Mouse (Mus musculus): ENCODE results near the gene Csnk1g1. TPM values are rescaled to one million over a fixed set of nuclear protein-coding genes. Genes with fewer than 3 reads are reported as not detected.

Csnk1g1 gene
- 19.3 TPM in 2 replicates for polyA plus RNA-seq (2012; rRNA removed)

DNA sequence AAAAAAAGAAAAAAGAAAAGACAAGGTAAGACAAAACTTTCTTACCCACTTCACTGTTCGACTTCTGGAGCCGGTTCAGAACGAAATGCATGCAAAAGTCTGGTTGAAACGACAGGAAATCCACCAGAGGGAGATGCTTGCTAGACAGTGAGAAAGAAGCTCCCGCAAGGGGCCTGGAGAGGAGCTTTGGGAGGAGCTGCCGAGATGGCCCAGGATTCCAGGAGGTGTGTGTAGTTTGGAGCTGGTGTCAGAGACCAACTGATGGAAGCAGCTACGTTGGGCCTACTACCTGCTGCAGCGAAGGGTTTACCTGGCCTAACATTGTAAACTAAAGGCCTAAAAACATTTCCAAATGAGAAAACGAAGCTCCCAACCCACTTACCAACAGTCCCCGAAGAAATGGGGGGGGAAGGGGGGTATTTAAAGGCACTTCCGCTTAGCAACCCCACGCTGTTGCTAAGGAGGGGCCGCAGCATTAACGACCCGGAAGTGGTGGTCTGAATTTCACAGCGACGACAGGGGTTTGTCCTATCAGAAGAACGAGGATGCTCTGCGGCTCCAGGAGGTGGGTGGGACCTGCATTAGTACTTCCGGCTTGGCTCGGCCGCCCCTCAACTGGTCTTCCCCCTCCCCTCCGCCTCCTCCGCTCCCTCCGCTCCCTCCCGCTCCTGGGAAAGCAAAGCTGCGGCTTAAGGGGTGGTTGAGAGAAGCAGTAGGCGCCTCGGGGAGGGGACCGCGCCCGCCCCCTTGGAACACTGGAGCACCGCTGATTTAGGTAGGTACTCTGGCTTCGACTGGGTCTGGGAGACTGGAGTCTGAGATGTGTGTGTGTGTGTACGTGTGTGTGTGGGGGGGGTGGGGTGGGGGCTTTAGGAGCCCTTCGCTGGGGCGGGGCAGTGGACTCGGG is at the start of gene Csnk1g1, which contains the start of gene Trip4:
TSS of gene Csnk1g1 (plus strand) at position 531 of the 907 bp plus-strand sequence.
TSS of gene Trip4 (minus strand) at position 401 of the 907 bp plus-strand sequence.

DNA sequence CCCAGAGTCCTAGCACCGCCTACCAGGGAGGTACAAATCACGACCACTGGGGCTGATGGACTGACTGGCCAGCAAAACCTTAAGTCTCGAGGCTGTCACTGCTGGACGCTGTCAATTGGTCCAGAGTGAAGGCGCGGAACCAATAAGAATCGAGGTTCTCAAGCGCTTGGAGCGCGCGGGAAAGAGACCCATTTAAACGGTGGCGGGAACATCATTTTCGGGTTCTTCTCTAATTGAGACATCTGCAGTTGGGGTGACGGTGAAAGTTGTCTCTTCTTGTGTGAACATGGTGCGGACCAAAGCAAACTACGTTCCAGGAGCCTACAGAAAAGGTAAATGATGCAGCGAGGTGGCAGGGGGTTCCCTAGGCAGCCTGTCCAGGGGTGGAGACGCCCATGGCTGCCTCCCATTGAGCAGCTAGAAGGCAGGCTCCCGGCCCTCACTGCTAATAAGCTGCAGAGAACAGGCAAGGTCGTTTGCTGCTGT is 18.5 kb upstream of the Csnk1g1 start, which contains the start of gene Pclaf:
TSS of gene Pclaf (plus strand) at position 95 of the 486 bp plus-strand sequence.

DNA sequence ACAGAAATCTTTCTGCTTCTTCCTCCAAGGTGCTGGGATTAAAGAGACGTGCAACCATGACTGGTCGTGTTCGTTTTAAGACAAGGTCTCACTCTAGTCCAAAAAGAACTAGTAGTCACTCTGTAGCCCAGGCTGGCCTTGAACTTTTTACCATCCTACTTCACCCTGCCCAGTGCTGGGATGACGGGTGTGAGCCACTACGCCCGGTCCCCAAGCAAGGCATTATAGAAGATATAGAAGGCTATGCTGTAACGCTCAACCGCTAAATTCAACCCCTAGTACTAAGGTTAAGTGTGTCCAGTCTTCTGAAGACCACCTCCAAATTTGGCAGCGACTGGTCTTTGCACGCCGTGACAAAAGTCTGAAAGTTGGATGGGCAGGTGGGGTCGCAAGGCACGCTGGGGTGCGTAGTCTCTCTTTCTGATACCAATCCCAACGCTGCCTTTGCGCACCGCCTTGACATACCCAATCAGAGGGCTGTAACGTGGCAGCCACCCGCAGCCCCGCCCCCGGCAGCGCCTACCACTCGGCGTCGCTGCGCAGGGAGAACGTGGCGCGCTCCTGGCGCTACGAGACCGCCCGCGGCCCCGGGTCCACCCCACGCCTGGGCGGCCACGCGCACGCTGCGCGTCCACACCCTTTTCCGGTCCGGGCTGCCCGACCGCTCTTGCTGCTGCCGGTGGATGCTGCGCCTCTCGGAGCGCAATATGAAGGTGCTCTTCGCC is 151.0 kb downstream of the Csnk1g1 start, which contains the start of gene Ppib:
TSS of gene Ppib (plus strand) at position 640 of the 725 bp plus-strand sequence.

DNA sequence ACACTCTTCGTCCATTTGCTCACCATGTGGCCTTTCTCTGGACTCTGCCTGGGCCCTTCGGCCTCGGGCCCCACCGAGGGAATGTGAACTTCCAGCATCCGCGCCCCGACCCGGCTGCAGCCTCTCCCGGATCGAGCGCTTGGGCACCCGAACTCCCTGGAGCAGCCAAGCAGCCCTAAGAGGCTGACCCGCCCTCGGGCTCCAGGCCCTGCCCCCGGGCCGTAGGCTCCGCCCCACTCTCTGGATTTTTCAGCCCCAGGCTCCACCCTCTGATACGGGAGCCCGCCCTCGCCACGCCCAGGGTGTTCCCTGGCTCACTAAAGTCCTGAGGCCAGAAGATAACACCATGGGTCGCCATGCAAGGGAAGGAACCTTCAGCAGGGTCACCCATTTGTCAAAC is 160.9 kb downstream of the Csnk1g1 start, which contains the start of gene Snx22:
TSS of gene Snx22 (minus strand) at position 137 of the 400 bp plus-strand sequence.

Other genes with a start within 250 kb of the Csnk1g1 start
- 204 and 216 TPM in 2 replicates for gene Oaz2, start 240.9 kb upstream of the Csnk1g1 start, polyA plus RNA-seq (2012; rRNA removed)
- 27.0 and 28.6 TPM in 2 replicates for gene Zfp609, start 81.4 kb upstream of the Csnk1g1 start, polyA plus RNA-seq (2012; rRNA removed)
- 42.7 and 46.3 TPM in 2 replicates for gene Pclaf, start 18.7 kb upstream of the Csnk1g1 start, polyA plus RNA-seq (2012; rRNA removed)
- gene Trip4, start 130 bp upstream of the Csnk1g1 start, polyA plus RNA-seq (2012; rRNA removed) = 23.0 and 23.7 TPM in 2 replicates
- 396 and 451 TPM in 2 replicates for gene Ppib, start 151.3 kb downstream of the Csnk1g1 start, polyA plus RNA-seq (2012; rRNA removed)
- 5.6 and 7.8 TPM in 2 replicates for gene Snx22, start 160.8 kb downstream of the Csnk1g1 start, polyA plus RNA-seq (2012; rRNA removed)
- 98.4 and 113 TPM in 2 replicates for gene Snx1, start 217.7 kb downstream of the Csnk1g1 start, polyA plus RNA-seq (2012; rRNA removed)
- gene Ciao2a, start 217.7 kb downstream of the Csnk1g1 start, polyA plus RNA-seq (2012; rRNA removed) = 32.9 and 33.3 TPM in 2 replicates
- gene Dapk2, start 249.3 kb downstream of the Csnk1g1 start, polyA plus RNA-seq (2012; rRNA removed) = 1.0 and 1.5 TPM in 2 replicates

Data from central nervous system, embryonic 14 days (tissue).